Mouse (Mus musculus): ENCODE measurements around the gene Enkd1. TPM values are rescaled to one million over a fixed set of nuclear protein-coding genes. Genes with fewer than 3 reads are reported as not detected.

Gene Enkd1
- polyA plus RNA-seq, 1 experiment from 2014 or later, result 23.6 TPM

- ATAC-seq (ENCODE audit: low FRiP score), result no peak
- H3K9me3 ChIP-seq (replicated peaks), result no peaks in the 10 kb centered on the region
- no peak overlapping the region for H3K27ac ChIP-seq
- peaks cover 24% of the 10 kb centered on the region for H3K36me3 ChIP-seq
- no peak overlapping the region for H3K4me2 ChIP-seq (replicated peaks)
- WGBS, result 78% methylated on average over 6 of the region's 6 CpGs
- H3K4me3 ChIP-seq, result no peak overlapping the region
- H3K27me3 ChIP-seq, result no peaks in the 10 kb centered on the region
- no peaks in the 10 kb centered on the region for H3K4me1 ChIP-seq
- H3K9ac ChIP-seq, result no peak overlapping the region
These were observed 7.0 kb upstream of the Enkd1 start for GRCm38 (mm10) chr8:105715042-105715441.

- no peaks in the 10 kb centered on the region for H3K9me3 ChIP-seq (replicated peaks)
These were observed 6.1 kb upstream of the Enkd1 start for GRCm38 (mm10) chr8:105714139-105714538.

GRCm38 (mm10) chr8:105712286-105712685 lies 4.3 kb upstream of the Enkd1 start:
- WGBS, result 86% methylated on average over 3 of the region's 3 CpGs
- Histone ChIP-seq H3K9me3 (replicated peaks) (no peaks in the 10 kb centered on the region), H3K4me2 (replicated peaks) (no peak overlapping the region)

More at GRCm38 (mm10) chr8:105714139-105714538, 6.1 kb upstream of the Enkd1 start:
- Histone ChIP-seq H3K36me3 (peaks cover 24% of the 10 kb centered on the region), H3K27ac (no peak overlapping the region), H3K4me3 (no peak overlapping the region), H3K27me3 (no peaks in the 10 kb centered on the region), H3K4me2 (replicated peaks) (no peak overlapping the region), H3K9ac (no peak overlapping the region), H3K4me1 (no peaks in the 10 kb centered on the region)
- no peak for ATAC-seq (ENCODE audit: low FRiP score)
- WGBS, result 12% methylated on average over 3 of the region's 3 CpGs

GRCm38 (mm10) chr8:105709317-105709716 lies 1.3 kb upstream of the Enkd1 start:
- ATAC-seq (ENCODE audit: low FRiP score), result no peak
- no peaks in the 10 kb centered on the region for H3K27me3 ChIP-seq
- H3K9ac ChIP-seq, result no peak overlapping the region
- peaks cover 3% of the 10 kb centered on the region for H3K36me3 ChIP-seq
- H3K27ac ChIP-seq, result no peak overlapping the region
- peaks cover 21% of the 10 kb centered on the region for H3K4me1 ChIP-seq
- H3K9me3 ChIP-seq (replicated peaks), result no peaks in the 10 kb centered on the region
- WGBS, result 77% methylated on average over 14 of the region's 14 CpGs
- no peak overlapping the region for H3K4me2 ChIP-seq (replicated peaks)
- H3K4me3 ChIP-seq, result no peak overlapping the region

More at GRCm38 (mm10) chr8:105712286-105712685, 4.3 kb upstream of the Enkd1 start:
- H3K9ac ChIP-seq, result no peak overlapping the region
- peaks cover 23% of the 10 kb centered on the region for H3K36me3 ChIP-seq
- H3K27me3 ChIP-seq, result no peaks in the 10 kb centered on the region
- no peak overlapping the region for H3K27ac ChIP-seq
- peaks cover 9% of the 10 kb centered on the region for H3K4me1 ChIP-seq
- no peak for ATAC-seq (ENCODE audit: low FRiP score)
- no peak overlapping the region for H3K4me3 ChIP-seq

GRCm38 (mm10) chr8:105708675-105709074 lies 665 bp upstream of the Enkd1 start:
- Histone ChIP-seq H3K27ac (no peak overlapping the region), H3K36me3 (peaks cover 8% of the 10 kb centered on the region), H3K4me1 (peaks cover 21% of the 10 kb centered on the region), H3K9ac (no peak overlapping the region), H3K9me3 (replicated peaks) (no peaks in the 10 kb centered on the region), H3K4me3 (no peak overlapping the region), H3K27me3 (no peaks in the 10 kb centered on the region), H3K4me2 (replicated peaks) (no peak overlapping the region)
- WGBS, result 92% methylated on average over 8 of the region's 8 CpGs
- ATAC-seq (ENCODE audit: low FRiP score), result no peak

GRCm38 (mm10) chr8:105706426-105706825 lies 1.6 kb downstream of the Enkd1 start:
- Histone ChIP-seq H3K27ac (no peak overlapping the region), H3K27me3 (no peaks in the 10 kb centered on the region), H3K36me3 (peaks cover 17% of the 10 kb centered on the region), H3K4me1 (peaks cover 31% of the 10 kb centered on the region), H3K9ac (no peak overlapping the region), H3K4me2 (replicated peaks) (peak overlapping the region; percentile 95), H3K4me3 (peak overlapping the region; percentile 69; the same call in 1 of the 2 replicates), H3K9me3 (replicated peaks) (no peaks in the 10 kb centered on the region)
- ATAC-seq (ENCODE audit: low FRiP score), result no peak
- 75% methylated on average over 12 of the region's 12 CpGs for WGBS

- WGBS, result 88% methylated on average over 6 of the region's 6 CpGs
- no peak for ATAC-seq (ENCODE audit: low FRiP score)
- H3K4me2 ChIP-seq (replicated peaks), result no peak overlapping the region
These were observed 3.1 kb downstream of the Enkd1 start for GRCm38 (mm10) chr8:105704955-105705354.

GRCm38 (mm10) chr8:105704146-105704812 lies 3.7 kb downstream of the Enkd1 start:
- no peak overlapping the region for H3K4me3 ChIP-seq
- no peak overlapping the region for H3K9ac ChIP-seq
- H3K4me1 ChIP-seq, result peaks cover 43% of the 10 kb centered on the region
- no peaks in the 10 kb centered on the region for H3K27me3 ChIP-seq
- no peaks in the 10 kb centered on the region for H3K9me3 ChIP-seq (replicated peaks)
- H3K27ac ChIP-seq, result no peak overlapping the region
- H3K36me3 ChIP-seq, result peaks cover 22% of the 10 kb centered on the region
- ATAC-seq (ENCODE audit: low FRiP score), result no peak
- H3K4me2 ChIP-seq (replicated peaks), result no peak overlapping the region
- 94% methylated on average over 34 of the region's 34 CpGs for WGBS

More at GRCm38 (mm10) chr8:105704955-105705354, 3.1 kb downstream of the Enkd1 start:
- Histone ChIP-seq H3K4me1 (peaks cover 37% of the 10 kb centered on the region), H3K4me3 (no peak overlapping the region), H3K9ac (no peak overlapping the region), H3K9me3 (replicated peaks) (no peaks in the 10 kb centered on the region), H3K36me3 (peaks cover 17% of the 10 kb centered on the region), H3K27ac (no peak overlapping the region), H3K27me3 (no peaks in the 10 kb centered on the region)

- Histone ChIP-seq H3K4me1 (peaks cover 40% of the 10 kb centered on the region), H3K4me3 (no peak overlapping the region), H3K27ac (no peak overlapping the region), H3K36me3 (peaks cover 33% of the 10 kb centered on the region), H3K27me3 (no peaks in the 10 kb centered on the region), H3K4me2 (replicated peaks) (no peak overlapping the region), H3K9ac (no peak overlapping the region), H3K9me3 (replicated peaks) (no peaks in the 10 kb centered on the region)
- ATAC-seq (ENCODE audit: low FRiP score), result no peak
- WGBS, result 92% methylated on average over 24 of the region's 24 CpGs
These were observed 5.1 kb downstream of the Enkd1 start for GRCm38 (mm10) chr8:105702731-105703415.

GRCm38 (mm10) chr8:105702001-105702401 lies 6.0 kb downstream of the Enkd1 start:
- Histone ChIP-seq H3K4me1 (peaks cover 31% of the 10 kb centered on the region), H3K9me3 (replicated peaks) (no peaks in the 10 kb centered on the region), H3K36me3 (peaks cover 42% of the 10 kb centered on the region), H3K9ac (peak overlapping the region; percentile 73), H3K27me3 (no peaks in the 10 kb centered on the region), H3K4me2 (replicated peaks) (peak overlapping the region; percentile 90), H3K27ac (peak overlapping the region; percentile 92), H3K4me3 (peak overlapping the region; percentile 54)
- peak; percentile 21 for ATAC-seq (ENCODE audit: low FRiP score)
- WGBS, result 42% methylated on average over 18 of the region's 18 CpGs

- Histone ChIP-seq H3K27ac (peak within 1 kb of the TSS; percentile 92), H3K9me3 (replicated peaks) (no peaks in the 10 kb centered on the region), H3K4me2 (replicated peaks) (peak within 1 kb of the TSS; percentile 90), H3K36me3 (peaks cover 50% of the 10 kb centered on the region), H3K4me1 (peaks cover 23% of the 10 kb centered on the region), H3K27me3 (no peaks in the 10 kb centered on the region), H3K9ac (peak within 1 kb of the TSS; percentile 73), H3K4me3 (peak within 1 kb of the TSS; percentile 54)
- under 1% methylated on average over 60 of the region's 60 CpGs for WGBS
- peak; percentile 81 for ATAC-seq (ENCODE audit: low FRiP score)
These were observed 6.8 kb downstream of the Enkd1 start, which contains the start of the genes Acd and Pard6a for GRCm38 (mm10) chr8:105700966-105701824. TSS of gene Acd (minus strand) at chr8:105701102. TSS of gene Pard6a (plus strand) at chr8:105701148.

GRCm38 (mm10) chr8:105700566-105700965 lies 7.4 kb downstream of the Enkd1 start:
- under 1% methylated on average over 21 of the region's 21 CpGs for WGBS
- Histone ChIP-seq H3K4me1 (peaks cover 23% of the 10 kb centered on the region), H3K4me2 (replicated peaks) (peak overlapping the region; percentile 90), H3K4me3 (peak overlapping the region; percentile 54), H3K9me3 (replicated peaks) (no peaks in the 10 kb centered on the region), H3K9ac (peak overlapping the region; percentile 73), H3K27ac (peak overlapping the region; percentile 92), H3K27me3 (no peaks in the 10 kb centered on the region), H3K36me3 (peaks cover 53% of the 10 kb centered on the region)
- peak; percentile 64 for ATAC-seq (ENCODE audit: low FRiP score)

Measured in hindbrain, embryonic 12.5 days (tissue).